Mouse (Mus musculus): Measurements from ENCODE around the gene Tmem86a.
"Not testable (repeated sequence)": the region's sequence is repeated elsewhere in the genome, so short reads cannot be mapped to it uniquely, and the experiment has no call there.

Tmem86a gene

GRCm38 (mm10) chr7:47050366-47050765 is at the start of gene Tmem86a:
TSS of gene Tmem86a (plus strand) at chr7:47050601.
- DNase-seq (ENCODE audit: low spot score in 2 of 2), result peak; percentile 90 to 97

GRCm38 (mm10) chr7:47000644-47000983 is 49.8 kb upstream of the Tmem86a start:
- DNase-seq (ENCODE audit: low spot score in 2 of 2), result no peak

GRCm38 (mm10) chr7:47001125-47001899 is 49.1 kb upstream of the Tmem86a start:
- no peak for DNase-seq (ENCODE audit: low spot score in 2 of 2)

- no peak for DNase-seq (ENCODE audit: low spot score in 2 of 2)
These were observed 48.5 kb upstream of the Tmem86a start for GRCm38 (mm10) chr7:47001900-47002275.

GRCm38 (mm10) chr7:47003411-47004115 is 46.8 kb upstream of the Tmem86a start:
- no peak for DNase-seq (ENCODE audit: low spot score in 2 of 2)

- DNase-seq (ENCODE audit: low spot score in 2 of 2), result peak in 1 of 2 experiments; percentile 21
These were observed 43.2 kb upstream of the Tmem86a start for GRCm38 (mm10) chr7:47007109-47007780.

- no peak for DNase-seq (ENCODE audit: low spot score in 2 of 2)
These were observed 42.6 kb upstream of the Tmem86a start for GRCm38 (mm10) chr7:47007818-47008167.

- peak; percentile 98 to 100 for DNase-seq (ENCODE audit: low spot score in 2 of 2)
These were observed 42.0 kb upstream of the Tmem86a start, which contains the start of gene Spty2d1 for GRCm38 (mm10) chr7:47008168-47008993. TSS of gene Spty2d1 (minus strand) at chr7:47008411.

- DNase-seq (ENCODE audit: low spot score in 2 of 2), result no peak
These were observed 37.2 kb upstream of the Tmem86a start for GRCm38 (mm10) chr7:47013131-47013767.

- DNase-seq (ENCODE audit: low spot score in 2 of 2), result no peak
These were observed 35.6 kb upstream of the Tmem86a start for GRCm38 (mm10) chr7:47014564-47015389.

GRCm38 (mm10) chr7:47015390-47016065 is 34.9 kb upstream of the Tmem86a start:
- peak; percentile 56 to 85 for DNase-seq (ENCODE audit: low spot score in 2 of 2)

- DNase-seq (ENCODE audit: low spot score in 2 of 2), result no peak
These were observed 33.8 kb upstream of the Tmem86a start for GRCm38 (mm10) chr7:47016602-47017001.

GRCm38 (mm10) chr7:47017146-47017545 is 33.3 kb upstream of the Tmem86a start:
- DNase-seq (ENCODE audit: low spot score in 2 of 2), result no peak

GRCm38 (mm10) chr7:47019641-47020040 is 30.8 kb upstream of the Tmem86a start:
- peak in 1 of 2 experiments; percentile 69 for DNase-seq (ENCODE audit: low spot score in 2 of 2)

- DNase-seq (ENCODE audit: low spot score in 2 of 2), result no peak
These were observed 29.4 kb upstream of the Tmem86a start for GRCm38 (mm10) chr7:47020956-47021355.

- DNase-seq (ENCODE audit: low spot score in 2 of 2), result no peak
These were observed 27.9 kb upstream of the Tmem86a start for GRCm38 (mm10) chr7:47022482-47022881.

GRCm38 (mm10) chr7:47023530-47023929 is 26.9 kb upstream of the Tmem86a start:
- peak in 1 of 2 experiments; percentile 89 for DNase-seq (ENCODE audit: low spot score in 2 of 2)

- DNase-seq (ENCODE audit: low spot score in 2 of 2), result no peak
These were observed 25.9 kb upstream of the Tmem86a start for GRCm38 (mm10) chr7:47024454-47024853.

GRCm38 (mm10) chr7:47025429-47025828 is 25.0 kb upstream of the Tmem86a start:
- DNase-seq (ENCODE audit: low spot score in 2 of 2), result no peak

- not testable (repeated sequence) for DNase-seq (ENCODE audit: low spot score in 2 of 2)
These were observed 23.5 kb upstream of the Tmem86a start for GRCm38 (mm10) chr7:47026899-47027298.
